Mouse (Mus musculus) limb, embryonic 14.5 days (tissue): Measurements from ENCODE around the gene Cep131. TPM values are rescaled to one million over a fixed set of nuclear protein-coding genes. Genes with fewer than 3 reads are reported as not detected.

Experiments used
- ATAC-seq: fragments of 200-750 bp; cut with Nextera tagmentation; 2 replicates; pipeline ENCODE4 v1.8.0; 2017; ENCODE audit warnings: low read depth, moderate number of reproducible peaks, moderate TSS enrichment; ENCODE audit not compliant: low FRiP score
- DNase-seq: peaks from one replicate; pipeline ENCODE4 v3.0.0-alpha.2; 2015; ENCODE audit warnings: low spot score
- H3K27ac ChIP-seq: fragments of 300-500 bp; sonication (generic); replicated peaks from 2 replicates; pipeline ENCODE4 v1.5.1; 2014; ENCODE audit warnings: low read depth, mild to moderate bottlenecking, low read length, moderate library complexity, mixed read lengths
- H3K27me3 ChIP-seq: fragments of 300-500 bp; sonication (generic); 2 replicates; pipeline ENCODE4 v1.6.1; 2014; ENCODE audit warnings: low read length, mixed read lengths; ENCODE audit not compliant: control insufficient read depth, insufficient read depth
- H3K36me3 ChIP-seq: fragments of 300-500 bp; sonication (generic); 2 replicates; pipeline ENCODE4 v1.6.1; 2014; ENCODE audit warnings: mild to moderate bottlenecking, low read length, moderate library complexity, mixed read lengths; ENCODE audit not compliant: control insufficient read depth, insufficient read depth
- H3K4me1 ChIP-seq: fragments of 300-500 bp; sonication (generic); 2 replicates; pipeline ENCODE4 v1.6.1; 2014; ENCODE audit warnings: antibody characterized with exemption, low read length, mixed read lengths; ENCODE audit not compliant: control insufficient read depth, insufficient read depth
- H3K4me2 ChIP-seq: fragments of 300-500 bp; sonication (generic); replicated peaks from 2 replicates; pipeline ENCODE4 v1.6.1; 2014; ENCODE audit warnings: low read depth, mild to moderate bottlenecking, low read length, moderate library complexity; ENCODE audit not compliant: severe bottlenecking
- H3K4me3 ChIP-seq: fragments of 300-500 bp; sonication (generic); replicated peaks from 2 replicates; pipeline ENCODE4 v1.5.1; 2014; ENCODE audit warnings: low read length
- H3K9ac ChIP-seq: fragments of 300-500 bp; sonication (generic); 2 replicates; pipeline ENCODE4 v1.6.1; 2014; ENCODE audit warnings: mild to moderate bottlenecking, low read depth, low read length, moderate library complexity; ENCODE audit not compliant: severe bottlenecking
- H3K9me3 ChIP-seq: fragments of 300-500 bp; sonication (generic); 2 replicates; pipeline ENCODE4 v1.6.1; 2016; ENCODE audit warnings: low read length; ENCODE audit not compliant: control insufficient read depth
- POLR2A ChIP-seq: fragments of 200-500 bp; IDR thresholded peaks from 2 replicates; pipeline ENCODE4 v1.8.0; 2012; ENCODE audit warnings: inconsistent platforms, mild to moderate bottlenecking, moderate library complexity, borderline replicate concordance; ENCODE audit not compliant: insufficient read depth, insufficient read length; ENCODE audit errors: extremely low read depth
- WGBS: fragments of 180-500 bp; shearing (Covaris S2); extraction: QIAGEN DNeasy Blood & Tissue Kit; methylation state at CpG from one replicate; pipeline ENCODE4 v1.1.7; 2014; 5-methylcytosine and 5-hydroxymethylcytosine counted together
- polyA plus RNA-seq, 2 experiments: library from polyadenylated mRNA; depleted of rRNA in 1 of 2; stranded (reverse) in 1 of 2; unstranded in 1 of 2; fragments of >200 nt; fragmentation: Nextera tagmentation in 1 of 2; extraction: Ambion mirVana in 1 of 2; gene quantifications; 2 replicates each; pipeline versions ENCODE4 v1.2.1 to v1.2.3; 2012 to 2014

Cep131 gene
- polyA plus RNA-seq, 2 experiments: 23.3 to 31.7 TPM

- Histone ChIP-seq H3K4me1 (peaks cover 3% of the 10 kb centered on the region), H3K4me2 (no peak overlapping the region), H3K36me3 (peaks cover 68% of the 10 kb centered on the region), H3K9ac (no peak overlapping the region), H3K27me3 (no peaks in the 10 kb centered on the region), H3K27ac (no peak overlapping the region), H3K9me3 (no peaks in the 10 kb centered on the region), H3K4me3 (no peak overlapping the region)
- DNase-seq: no peak
- no peak for TF ChIP-seq POLR2A
- 79% methylated on average over 6 of the region's 6 CpGs for WGBS
- no peak for ATAC-seq
Observed at GRCm38 (mm10) chr11:120080282-120080681, 6.3 kb downstream of the Cep131 start.

GRCm38 (mm10) chr11:120076191-120076590 lies 10.4 kb downstream of the Cep131 start:
- ATAC-seq (no peak), DNase-seq (no peak)
- no peak overlapping the region for H3K9ac ChIP-seq
- no peak for TF ChIP-seq POLR2A
- H3K4me1 ChIP-seq: 0 out of 2 replicates have a peak, but pooled peaks cover 4% of the 10 kb centered on the region
- H3K4me2 ChIP-seq: no peak overlapping the region
- WGBS: 82% methylated on average over 3 of the region's 3 CpGs
- H3K9me3 ChIP-seq: no peaks in the 10 kb centered on the region
- no peaks in the 10 kb centered on the region for H3K27me3 ChIP-seq
- H3K27ac ChIP-seq: no peak overlapping the region
- peaks cover 78% of the 10 kb centered on the region for H3K36me3 ChIP-seq
- H3K4me3 ChIP-seq: no peak overlapping the region

GRCm38 (mm10) chr11:120072986-120073647 lies 13.5 kb downstream of the Cep131 start:
- TF ChIP-seq POLR2A: no peak
- ATAC-seq (no peak), DNase-seq (no peak)
- no peaks in the 10 kb centered on the region for H3K27me3 ChIP-seq
- H3K9ac ChIP-seq: no peak overlapping the region
- 0 out of 2 replicates have a peak, but pooled peaks cover 4% of the 10 kb centered on the region for H3K4me1 ChIP-seq
- H3K4me2 ChIP-seq: no peak overlapping the region
- no peak overlapping the region for H3K27ac ChIP-seq
- H3K36me3 ChIP-seq: peaks cover 84% of the 10 kb centered on the region
- H3K4me3 ChIP-seq: no peak overlapping the region
- no peaks in the 10 kb centered on the region for H3K9me3 ChIP-seq
- 95% methylated on average over 9 of the region's 9 CpGs for WGBS

GRCm38 (mm10) chr11:120071731-120072320 lies 14.8 kb downstream of the Cep131 start:
- Histone ChIP-seq H3K9me3 (no peaks in the 10 kb centered on the region), H3K36me3 (peaks cover 88% of the 10 kb centered on the region), H3K9ac (no peak overlapping the region), H3K4me3 (no peak overlapping the region), H3K27me3 (no peaks in the 10 kb centered on the region), H3K4me1 (0 out of 2 replicates have a peak, but pooled peaks cover 4% of the 10 kb centered on the region), H3K4me2 (no peak overlapping the region), H3K27ac (no peak overlapping the region)
- WGBS: 79% methylated on average over 7 of the region's 7 CpGs
- no peak for ATAC-seq
- no peak for TF ChIP-seq POLR2A
- no peak for DNase-seq

- no peaks in the 10 kb centered on the region for H3K9me3 ChIP-seq
- H3K4me1 ChIP-seq: 0 out of 2 replicates have a peak, but pooled peaks cover 4% of the 10 kb centered on the region
- H3K4me2 ChIP-seq: no peak overlapping the region
- H3K27ac ChIP-seq: no peak overlapping the region
- WGBS: 63% methylated on average over 12 of the region's 12 CpGs
- TF ChIP-seq POLR2A: no peak
- no peak for DNase-seq
- peaks cover 88% of the 10 kb centered on the region for H3K36me3 ChIP-seq
- no peak overlapping the region for H3K9ac ChIP-seq
- no peak overlapping the region for H3K4me3 ChIP-seq
- H3K27me3 ChIP-seq: no peaks in the 10 kb centered on the region
- no peak for ATAC-seq
Observed at GRCm38 (mm10) chr11:120071065-120071464, 15.6 kb downstream of the Cep131 start.
